Mouse (Mus musculus) lung, postnatal 0 days (tissue): ENCODE results near the gene Arhgef18.

Experiments used
- CTCF ChIP-seq: IDR thresholded peaks from 2 replicates; pipeline ENCODE4 v1.5.1; 2016; ENCODE audit warnings: antibody characterized with exemption, mild to moderate bottlenecking
- EP300 ChIP-seq: IDR thresholded peaks from 2 replicates; pipeline ENCODE4 v1.6.1; 2016; ENCODE audit warnings: antibody characterized with exemption, mild to moderate bottlenecking, control low read depth

DNA sequence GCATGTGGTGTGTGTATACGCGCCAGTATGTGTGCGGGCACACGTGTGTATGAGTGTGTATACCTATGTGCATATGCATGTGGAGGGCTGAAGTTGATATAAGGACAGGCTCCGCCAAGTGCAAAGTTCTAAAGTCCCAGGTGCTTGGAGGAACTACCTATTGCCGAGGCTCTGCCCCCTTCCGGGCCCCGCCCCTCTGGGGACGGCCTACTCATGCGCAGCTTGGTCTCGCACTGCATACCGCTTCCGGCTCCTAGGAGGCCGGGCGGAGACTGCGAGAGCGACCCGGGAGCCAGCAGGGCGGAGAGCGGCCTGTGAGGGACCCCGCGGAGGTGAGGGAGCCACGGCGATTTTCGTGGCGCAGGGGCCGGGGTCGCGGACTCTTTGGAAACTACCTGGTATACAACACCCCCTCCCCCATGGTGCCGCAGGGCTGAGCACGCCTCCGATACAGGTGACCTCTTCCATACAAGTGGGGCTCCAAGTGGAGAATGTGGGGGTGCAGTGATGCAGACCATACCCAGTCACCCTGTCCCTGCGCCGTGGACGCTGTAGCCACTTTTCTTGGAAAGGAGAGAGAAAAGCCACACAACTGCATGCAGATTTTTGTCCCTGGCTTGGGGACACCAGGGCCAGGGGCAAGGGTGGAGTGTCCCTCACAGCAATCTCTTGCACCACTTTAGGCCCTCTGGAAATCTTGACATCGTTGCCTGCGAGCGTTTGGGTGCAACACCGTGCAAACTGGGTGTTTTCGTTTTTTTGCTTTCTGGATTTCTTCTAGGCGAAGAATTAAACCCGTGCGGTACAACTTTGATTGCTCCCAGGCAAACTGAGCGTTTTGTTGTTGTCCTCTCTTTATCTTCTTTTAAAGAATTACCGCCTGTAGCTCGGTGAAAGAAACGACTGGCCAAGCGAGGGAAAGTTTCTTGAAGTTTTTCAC lies at the start of gene Arhgef18:
- peak; percentile 11; the same call in 1 of the 2 replicates for TF ChIP-seq CTCF
- TF ChIP-seq EP300: no peak
